Mouse (Mus musculus) cortical plate, adult 2 months (tissue): ENCODE data around the gene Padi2.

Experiments used
- CTCF ChIP-seq: fragments of 200-500 bp; IDR thresholded peaks from 2 replicates; pipeline ENCODE4 v1.5.1; 2011; ENCODE audit warnings: mild to moderate bottlenecking, control low read depth, low read length; ENCODE audit not compliant: insufficient read depth; ENCODE audit errors: extremely low read depth
- POLR2A ChIP-seq: fragments of 200-500 bp; IDR thresholded peaks from 2 replicates; pipeline ENCODE4 v1.6.1; 2011; ENCODE audit warnings: mild to moderate bottlenecking, low read length, control low read depth; ENCODE audit not compliant: insufficient read depth; ENCODE audit errors: extremely low read depth

GRCm38 (mm10) chr4:140882365-140882764 lies 23.8 kb upstream of the Padi2 start:
- TF ChIP-seq CTCF (no peak), POLR2A (no peak)
